In genomic region chr14:72116842-72117241, GRCm38 (mm10) we compare ENCODE assay signal across 11 mouse cellular contexts.
A peak's percentile ranks its signal among the peaks of the same experiment; 100 is the strongest.
DNase-seq lines count a peak whose midpoint lies in the region; TF ChIP-seq lines count a peak whose summit lies in the region.
"Had no signal": no experiment of that assay in that cellular context is flagged by ENCODE, and none has a peak within 500 bp of the region (broad histone marks: within the 10 kb centered on the region; RNA-seq: fewer than 3 reads in every experiment).

No protein-coding gene starts in this region.

- H3K27me3 ChIP-seq in kidney, adult 2 months (replicated peaks; ENCODE audit: control insufficient read depth, insufficient read depth, low read length), result no peaks in the 10 kb centered on the region

- WGBS in kidney, adult 2 months, result 33% methylated on average over 4 of the region's 4 CpGs

- TF ChIP-seq POLR2A in kidney, adult 2 months (IDR thresholded peaks at IDR 0.05; ENCODE audit: low read depth, low read length), result no peak

- H3K4me1 ChIP-seq in kidney, adult 2 months (ENCODE audit: control insufficient read depth, insufficient read depth, low read length), result no peaks in the 10 kb centered on the region

- DNase-seq in kidney, adult 2 months, result peak; percentile 41
- DNase-seq in kidney, adult 11 months, result no peak
- DNase-seq in brain, embryonic 18.5 days (ENCODE audit: low read depth, low spot score), result peak; percentile 37
- DNase-seq in cerebellum, adult 8-10 months, result peak; percentile 34
- DNase-seq in layer of hippocampus, adult 18-20 months (ENCODE audit: low spot score in 2 of 2), result peak; percentile 1 to 10
- no peak for DNase-seq in thymus, postnatal 10 days (ENCODE audit: low spot score in 2 of 2)
- no peak for DNase-seq in urinary bladder, postnatal 36 days (ENCODE audit: low spot score in 2 of 2)
- DNase-seq: kidney, postnatal 10 days; liver had no signal

- TF ChIP-seq CTCF in kidney, adult 2 months (conservative IDR thresholded peaks at IDR 0.05; ENCODE audit: insufficient read depth, insufficient read length, low read depth, low read length), result no peak

- H3K27ac ChIP-seq in kidney, adult 2 months (ENCODE audit: insufficient read depth, low read depth, low read length), result no peak overlapping the region
- H3K27ac ChIP-seq: heart, adult 2 months had no signal

- no peak overlapping the region for H3K4me3 ChIP-seq in kidney, adult 2 months (ENCODE audit: insufficient read depth, low read depth, low read length)
- H3K4me3 ChIP-seq: heart, adult 2 months had no signal

- no peaks in the 10 kb centered on the region for H3K36me3 ChIP-seq in kidney, adult 2 months (ENCODE audit: control insufficient read depth, insufficient read depth, low read length)
- H3K36me3 ChIP-seq: G1E had no signal

Comparison
In these comparisons a context has a peak if more than half of its experiments do, and no peak if none do; other contexts are left out.
1. DNase-seq: peak in kidney, adult 2 months (single experiment), brain, embryonic 18.5 days (single experiment), cerebellum, adult 8-10 months (single experiment) and layer of hippocampus, adult 18-20 months (2 of 2); none in kidney, adult 11 months (single experiment), thymus, postnatal 10 days (0 of 2) and urinary bladder, postnatal 36 days (0 of 2).